Mouse (Mus musculus): ENCODE results near the gene Lats2. TPM values are rescaled to one million over a fixed set of nuclear protein-coding genes. Genes with fewer than 3 reads are reported as not detected.

Gene Lats2
- polyA plus RNA-seq, 1 experiment from 2014 or later, result 29.4 TPM

- 53% methylated on average over 6 of the region's 6 CpGs for WGBS
- Histone ChIP-seq H3K4me2 (replicated peaks) (no peak overlapping the region), H3K4me1 (peaks cover 54% of the 10 kb centered on the region), H3K27ac (no peak overlapping the region), H3K27me3 (no peaks in the 10 kb centered on the region), H3K4me3 (no peak overlapping the region), H3K9ac (no peak overlapping the region), H3K36me3 (peaks cover 34% of the 10 kb centered on the region), H3K9me3 (no peaks in the 10 kb centered on the region)
- no peak for ATAC-seq (ENCODE audit: low FRiP score, low read depth)
Measured at GRCm38 (mm10) chr14:57732668-57733293, 25.4 kb downstream of the Lats2 start.

GRCm38 (mm10) chr14:57730527-57730926 lies 27.7 kb downstream of the Lats2 start:
- ATAC-seq (ENCODE audit: low FRiP score, low read depth), result 0 out of 2 replicates have a peak, but pooled peaks have one; percentile 40
- peaks cover 34% of the 10 kb centered on the region for H3K4me1 ChIP-seq

GRCm38 (mm10) chr14:57729975-57730499 lies 28.2 kb downstream of the Lats2 start:
- Histone ChIP-seq H3K36me3 (peaks cover 60% of the 10 kb centered on the region), H3K4me3 (no peak overlapping the region), H3K9ac (peak overlapping the region; percentile 1; the same call in 1 of the 2 replicates), H3K4me2 (replicated peaks) (no peak overlapping the region), H3K9me3 (no peaks in the 10 kb centered on the region), H3K4me1 (peaks cover 29% of the 10 kb centered on the region), H3K27ac (peak overlapping the region; percentile 35; the same call in 1 of the 2 replicates), H3K27me3 (no peaks in the 10 kb centered on the region)
- no peak for ATAC-seq (ENCODE audit: low FRiP score, low read depth)
- 64% methylated on average over 5 of the region's 5 CpGs for WGBS

More at GRCm38 (mm10) chr14:57730527-57730926, 27.7 kb downstream of the Lats2 start:
- peaks cover 56% of the 10 kb centered on the region for H3K36me3 ChIP-seq
- H3K9ac ChIP-seq, result peak overlapping the region; percentile 1; the same call in 1 of the 2 replicates
- no peak overlapping the region for H3K4me2 ChIP-seq (replicated peaks)
- H3K4me3 ChIP-seq, result no peak overlapping the region
- H3K27me3 ChIP-seq, result no peaks in the 10 kb centered on the region
- 47% methylated on average over 9 of the region's 9 CpGs for WGBS
- peak overlapping the region; percentile 35; the same call in 1 of the 2 replicates for H3K27ac ChIP-seq
- H3K9me3 ChIP-seq, result no peaks in the 10 kb centered on the region

- no peak for ATAC-seq (ENCODE audit: low FRiP score, low read depth)
- Histone ChIP-seq H3K27ac (0 out of 2 replicates have a peak overlapping the region, but pooled peaks have one; percentile 7), H3K9me3 (no peaks in the 10 kb centered on the region), H3K9ac (no peak overlapping the region), H3K36me3 (peaks cover 65% of the 10 kb centered on the region), H3K27me3 (no peaks in the 10 kb centered on the region), H3K4me1 (peaks cover 22% of the 10 kb centered on the region), H3K4me3 (no peak overlapping the region), H3K4me2 (replicated peaks) (no peak overlapping the region)
- 85% methylated on average over 8 of the region's 8 CpGs for WGBS
Measured at GRCm38 (mm10) chr14:57729364-57729763, 28.8 kb downstream of the Lats2 start.

GRCm38 (mm10) chr14:57726172-57726571 lies 32.0 kb downstream of the Lats2 start:
- H3K4me3 ChIP-seq, result no peak overlapping the region
- no peak overlapping the region for H3K9ac ChIP-seq
- 77% methylated on average over 8 of the region's 8 CpGs for WGBS
- H3K9me3 ChIP-seq, result no peaks in the 10 kb centered on the region
- peaks cover 66% of the 10 kb centered on the region for H3K36me3 ChIP-seq
- ATAC-seq (ENCODE audit: low FRiP score, low read depth), result no peak
- H3K4me2 ChIP-seq (replicated peaks), result no peak overlapping the region
- no peaks in the 10 kb centered on the region for H3K27me3 ChIP-seq
- H3K27ac ChIP-seq, result no peak overlapping the region
- peaks cover 14% of the 10 kb centered on the region for H3K4me1 ChIP-seq

GRCm38 (mm10) chr14:57724473-57724872 lies 33.7 kb downstream of the Lats2 start:
- peaks cover 63% of the 10 kb centered on the region for H3K36me3 ChIP-seq
- H3K4me2 ChIP-seq (replicated peaks), result no peak overlapping the region
- ATAC-seq (ENCODE audit: low FRiP score, low read depth), result no peak
- 82% methylated on average over 4 of the region's 4 CpGs for WGBS
- no peak overlapping the region for H3K4me3 ChIP-seq
- H3K9ac ChIP-seq, result no peak overlapping the region
- H3K9me3 ChIP-seq, result no peaks in the 10 kb centered on the region
- H3K27me3 ChIP-seq, result no peaks in the 10 kb centered on the region
- H3K4me1 ChIP-seq, result no peaks in the 10 kb centered on the region
- no peak overlapping the region for H3K27ac ChIP-seq

GRCm38 (mm10) chr14:57718245-57718644 lies 39.9 kb downstream of the Lats2 start:
- Histone ChIP-seq H3K27me3 (no peaks in the 10 kb centered on the region), H3K4me1 (no peaks in the 10 kb centered on the region), H3K9ac (no peak overlapping the region), H3K9me3 (no peaks in the 10 kb centered on the region), H3K27ac (no peak overlapping the region), H3K4me3 (no peak overlapping the region), H3K4me2 (replicated peaks) (no peak overlapping the region), H3K36me3 (peaks cover 68% of the 10 kb centered on the region)
- ATAC-seq (ENCODE audit: low FRiP score, low read depth), result no peak
- WGBS, result 84% methylated on average over 4 of the region's 4 CpGs

GRCm38 (mm10) chr14:57716601-57717245 lies 41.5 kb downstream of the Lats2 start:
- no peaks in the 10 kb centered on the region for H3K4me1 ChIP-seq
- WGBS, result 90% methylated on average over 4 of the region's 4 CpGs
- no peak overlapping the region for H3K9ac ChIP-seq
- H3K4me3 ChIP-seq, result no peak overlapping the region
- no peaks in the 10 kb centered on the region for H3K27me3 ChIP-seq
- H3K9me3 ChIP-seq, result no peaks in the 10 kb centered on the region
- no peak for ATAC-seq (ENCODE audit: low FRiP score, low read depth)
- H3K27ac ChIP-seq, result no peak overlapping the region
- H3K4me2 ChIP-seq (replicated peaks), result no peak overlapping the region
- peaks cover 60% of the 10 kb centered on the region for H3K36me3 ChIP-seq

- Histone ChIP-seq H3K9ac (no peak overlapping the region), H3K36me3 (peaks cover 45% of the 10 kb centered on the region), H3K27me3 (no peaks in the 10 kb centered on the region), H3K4me1 (peaks cover 5% of the 10 kb centered on the region; the same call in 1 of the 2 replicates), H3K27ac (no peak overlapping the region), H3K9me3 (no peaks in the 10 kb centered on the region), H3K4me3 (no peak overlapping the region), H3K4me2 (replicated peaks) (no peak overlapping the region)
- WGBS, result 92% methylated on average over 1 of the region's 1 CpGs
- no peak for ATAC-seq (ENCODE audit: low FRiP score, low read depth)
Measured at GRCm38 (mm10) chr14:57712884-57713283, 45.3 kb downstream of the Lats2 start.

- 82% methylated on average over 6 of the region's 6 CpGs for WGBS
- Histone ChIP-seq H3K27me3 (no peaks in the 10 kb centered on the region), H3K9ac (no peak overlapping the region), H3K36me3 (peaks cover 44% of the 10 kb centered on the region), H3K4me2 (replicated peaks) (no peak overlapping the region), H3K9me3 (no peaks in the 10 kb centered on the region), H3K27ac (no peak overlapping the region), H3K4me3 (no peak overlapping the region), H3K4me1 (peaks cover 12% of the 10 kb centered on the region)
- ATAC-seq (ENCODE audit: low FRiP score, low read depth), result no peak
Measured at GRCm38 (mm10) chr14:57711059-57711458, 47.1 kb downstream of the Lats2 start.

GRCm38 (mm10) chr14:57709171-57709570 lies 49.0 kb downstream of the Lats2 start:
- H3K9ac ChIP-seq, result no peak overlapping the region
- no peaks in the 10 kb centered on the region for H3K27me3 ChIP-seq
- H3K27ac ChIP-seq, result no peak overlapping the region
- no peak overlapping the region for H3K4me3 ChIP-seq
- no peak; the same call in 1 of the 2 replicates for ATAC-seq (ENCODE audit: low FRiP score, low read depth)
- WGBS, result 85% methylated on average over 10 of the region's 10 CpGs
- peaks cover 12% of the 10 kb centered on the region for H3K4me1 ChIP-seq
- no peak overlapping the region for H3K4me2 ChIP-seq (replicated peaks)
- no peaks in the 10 kb centered on the region for H3K9me3 ChIP-seq
- H3K36me3 ChIP-seq, result peaks cover 46% of the 10 kb centered on the region

GRCm38 (mm10) chr14:57708580-57708979 lies 49.6 kb downstream of the Lats2 start:
- WGBS, result 91% methylated on average over 7 of the region's 7 CpGs
- Histone ChIP-seq H3K4me2 (replicated peaks) (no peak overlapping the region), H3K4me3 (no peak overlapping the region), H3K4me1 (peaks cover 12% of the 10 kb centered on the region), H3K9ac (no peak overlapping the region), H3K36me3 (peaks cover 46% of the 10 kb centered on the region), H3K27ac (no peak overlapping the region), H3K27me3 (no peaks in the 10 kb centered on the region), H3K9me3 (no peaks in the 10 kb centered on the region)
- no peak for ATAC-seq (ENCODE audit: low FRiP score, low read depth)

Measured in limb, embryonic 13.5 days (tissue).